Mouse (Mus musculus): ENCODE results near the gene Map2k6. TPM values are rescaled to one million over a fixed set of nuclear protein-coding genes. Genes with fewer than 3 reads are reported as not detected.
A peak's percentile ranks its signal among the peaks of the same experiment; 100 is the strongest.

Map2k6 gene
- polyA plus RNA-seq, 2 experiments: 2.8 to 3.6 TPM

GRCm38 (mm10) chr11:110403602-110404001 lies 4.7 kb downstream of the Map2k6 start:
- no peak overlapping the region for H3K9ac ChIP-seq (replicated peaks)
- no peaks in the 10 kb centered on the region for H3K36me3 ChIP-seq (replicated peaks; ENCODE audit: control insufficient read depth, insufficient read depth, low read depth)
- 32% methylated on average over 2 of the region's 2 CpGs for WGBS (ENCODE audit: insufficient replicate concordance)
- H3K4me2 ChIP-seq (ENCODE audit: low read depth): no peak overlapping the region
- DNase-seq (ENCODE audit: low read depth in 3 of 3, low spot score in 3 of 3) (no peak), ATAC-seq (ENCODE audit: insufficient read depth) (no peak)
- TF ChIP-seq EP300 (IDR thresholded peaks at IDR 0.05; ENCODE audit: low read depth): no peak
- TF ChIP-seq CTCF (IDR thresholded peaks at IDR 0.05; ENCODE audit: low read depth): no peak
- no peaks in the 10 kb centered on the region for H3K27me3 ChIP-seq (ENCODE audit: control insufficient read depth, insufficient read depth, low read length)
- peaks cover 0 to 11% of the 10 kb centered on the region in 2 experiments; a peak in 2 of 4 replicates for H3K4me1 ChIP-seq (replicated peaks; ENCODE audit: control insufficient read depth in 2 of 2, insufficient read depth in 2 of 2, low read length in 1 of 2)
- H3K27ac ChIP-seq: no peak overlapping the region
- no peaks in the 10 kb centered on the region for H3K9me3 ChIP-seq (ENCODE audit: control insufficient read depth, low read length)
- no peak overlapping the region for H3K4me3 ChIP-seq (ENCODE audit: insufficient read depth in 1 of 2, low read depth in 2 of 2, low read length in 2 of 2)

- no peak for DNase-seq (ENCODE audit: low read depth in 3 of 3, low spot score in 3 of 3)
- no peaks in the 10 kb centered on the region for H3K36me3 ChIP-seq (replicated peaks; ENCODE audit: control insufficient read depth, insufficient read depth, low read depth)
- H3K9me3 ChIP-seq (ENCODE audit: control insufficient read depth, low read length): no peaks in the 10 kb centered on the region
- no peak overlapping the region for H3K27ac ChIP-seq
- TF ChIP-seq CTCF (IDR thresholded peaks at IDR 0.05; ENCODE audit: low read depth) (no peak), EP300 (IDR thresholded peaks at IDR 0.05; ENCODE audit: low read depth) (no peak)
- no peak overlapping the region for H3K4me3 ChIP-seq (ENCODE audit: insufficient read depth in 1 of 2, low read depth in 2 of 2, low read length in 2 of 2)
- no peak overlapping the region for H3K9ac ChIP-seq (replicated peaks)
- no peak overlapping the region for H3K4me2 ChIP-seq (ENCODE audit: low read depth)
- no peak for ATAC-seq (ENCODE audit: insufficient read depth)
- H3K4me1 ChIP-seq (replicated peaks; ENCODE audit: control insufficient read depth in 2 of 2, insufficient read depth in 2 of 2, low read length in 1 of 2): peaks cover 0 to 9% of the 10 kb centered on the region in 2 experiments; a peak in 2 of 4 replicates
- no peaks in the 10 kb centered on the region for H3K27me3 ChIP-seq (ENCODE audit: control insufficient read depth, insufficient read depth, low read length)
- 61% methylated on average over 9 of the region's 9 CpGs for WGBS (ENCODE audit: insufficient replicate concordance)
Measured at GRCm38 (mm10) chr11:110405607-110406006, 6.7 kb downstream of the Map2k6 start.

DNA sequence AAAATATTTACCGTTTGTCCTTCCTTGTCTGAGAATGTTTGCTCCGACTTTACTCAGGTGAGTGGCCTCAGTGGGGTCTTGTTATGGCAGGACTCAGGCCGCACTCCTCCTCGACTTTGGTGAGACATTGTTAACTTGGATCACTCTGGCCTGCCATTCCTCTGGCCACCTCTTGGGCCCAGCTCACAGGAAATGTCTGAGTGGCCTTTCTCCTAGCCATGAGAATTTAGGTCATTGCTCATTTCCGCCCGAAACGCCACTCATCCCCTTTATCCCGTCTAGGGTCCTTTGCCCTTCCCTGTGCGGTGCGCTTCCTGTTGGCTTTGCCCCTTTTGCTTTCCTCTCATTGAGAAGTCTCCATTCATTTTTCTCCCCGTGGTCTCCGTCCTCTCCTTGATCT lies 10.2 kb downstream of the Map2k6 start:
- Histone ChIP-seq H3K4me2 (ENCODE audit: low read depth) (no peak overlapping the region), H3K9me3 (ENCODE audit: control insufficient read depth, low read length) (no peaks in the 10 kb centered on the region), H3K27ac (no peak overlapping the region), H3K36me3 (replicated peaks; ENCODE audit: control insufficient read depth, insufficient read depth, low read depth) (no peaks in the 10 kb centered on the region), H3K4me1 (replicated peaks; ENCODE audit: control insufficient read depth in 2 of 2, insufficient read depth in 2 of 2, low read length in 1 of 2) (peaks cover 0 to 8% of the 10 kb centered on the region in 2 experiments; a peak in 2 of 4 replicates), H3K9ac (replicated peaks) (no peak overlapping the region), H3K4me3 (ENCODE audit: insufficient read depth in 1 of 2, low read depth in 2 of 2, low read length in 2 of 2) (no peak overlapping the region), H3K27me3 (ENCODE audit: control insufficient read depth, insufficient read depth, low read length) (no peaks in the 10 kb centered on the region)
- 70% methylated on average over 12 of the region's 12 CpGs for WGBS (ENCODE audit: insufficient replicate concordance)
- TF ChIP-seq EP300 (IDR thresholded peaks at IDR 0.05; ENCODE audit: low read depth) (no peak), CTCF (IDR thresholded peaks at IDR 0.05; ENCODE audit: low read depth) (no peak)
- DNase-seq (ENCODE audit: low read depth in 3 of 3, low spot score in 3 of 3) (no peak), ATAC-seq (ENCODE audit: insufficient read depth) (0 out of 2 replicates have a peak, but pooled peaks have one; percentile 10)

DNA sequence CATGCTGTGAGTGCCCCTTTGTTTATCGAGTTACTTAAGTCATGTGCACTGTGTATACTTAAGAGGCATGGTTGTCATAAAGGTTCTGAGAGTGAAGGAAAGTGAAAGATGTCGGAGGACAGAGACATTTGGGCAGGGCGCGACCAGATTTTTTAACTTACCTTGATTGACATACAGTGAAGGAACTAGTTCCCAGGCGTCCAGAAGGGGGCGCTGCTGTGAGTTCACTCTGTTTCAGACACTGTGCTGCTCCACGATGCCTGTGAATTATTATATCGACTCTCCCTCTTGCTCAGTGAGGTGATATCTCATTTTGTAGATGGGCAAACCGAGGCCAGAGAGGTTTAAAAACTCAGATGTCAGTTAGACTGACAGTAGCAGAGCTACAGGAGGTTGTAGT lies 10.9 kb downstream of the Map2k6 start:
- Histone ChIP-seq H3K27ac (no peak overlapping the region), H3K4me1 (replicated peaks; ENCODE audit: control insufficient read depth in 2 of 2, insufficient read depth in 2 of 2, low read length in 1 of 2) (peaks cover 0 to 8% of the 10 kb centered on the region in 2 experiments; a peak in 2 of 4 replicates), H3K4me2 (ENCODE audit: low read depth) (no peak overlapping the region), H3K9me3 (ENCODE audit: control insufficient read depth, low read length) (no peaks in the 10 kb centered on the region), H3K4me3 (ENCODE audit: insufficient read depth in 1 of 2, low read depth in 2 of 2, low read length in 2 of 2) (no peak overlapping the region), H3K36me3 (replicated peaks; ENCODE audit: control insufficient read depth, insufficient read depth, low read depth) (no peaks in the 10 kb centered on the region), H3K27me3 (ENCODE audit: control insufficient read depth, insufficient read depth, low read length) (no peaks in the 10 kb centered on the region), H3K9ac (replicated peaks) (no peak overlapping the region)
- 48% methylated on average over 9 of the region's 9 CpGs for WGBS (ENCODE audit: insufficient replicate concordance)
- DNase-seq (ENCODE audit: low read depth in 3 of 3, low spot score in 3 of 3) (no peak), ATAC-seq (ENCODE audit: insufficient read depth) (0 out of 2 replicates have a peak, but pooled peaks have one; percentile 46)
- TF ChIP-seq EP300 (IDR thresholded peaks at IDR 0.05; ENCODE audit: low read depth) (no peak), CTCF (IDR thresholded peaks at IDR 0.05; ENCODE audit: low read depth) (peak; percentile 78)

- Histone ChIP-seq H3K4me2 (ENCODE audit: low read depth) (no peak overlapping the region), H3K9me3 (ENCODE audit: control insufficient read depth, low read length) (no peaks in the 10 kb centered on the region), H3K36me3 (replicated peaks; ENCODE audit: control insufficient read depth, insufficient read depth, low read depth) (no peaks in the 10 kb centered on the region), H3K9ac (replicated peaks) (no peak overlapping the region), H3K27me3 (ENCODE audit: control insufficient read depth, insufficient read depth, low read length) (no peaks in the 10 kb centered on the region), H3K27ac (no peak overlapping the region), H3K4me1 (replicated peaks; ENCODE audit: control insufficient read depth in 2 of 2, insufficient read depth in 2 of 2, low read length in 1 of 2) (peaks cover 0 to 4% of the 10 kb centered on the region in 2 experiments; a peak in 2 of 4 replicates), H3K4me3 (ENCODE audit: insufficient read depth in 1 of 2, low read depth in 2 of 2, low read length in 2 of 2) (no peak overlapping the region)
- DNase-seq (ENCODE audit: low read depth in 3 of 3, low spot score in 3 of 3) (no peak), ATAC-seq (ENCODE audit: insufficient read depth) (no peak)
- TF ChIP-seq EP300 (IDR thresholded peaks at IDR 0.05; ENCODE audit: low read depth) (no peak), CTCF (IDR thresholded peaks at IDR 0.05; ENCODE audit: low read depth) (no peak)
- 83% methylated on average over 13 of the region's 13 CpGs for WGBS (ENCODE audit: insufficient replicate concordance)
Measured at GRCm38 (mm10) chr11:110411596-110411995, 12.7 kb downstream of the Map2k6 start.
